Mouse (Mus musculus) olfactory bulb, adult 2 months (tissue): Measurements from ENCODE around the gene Abcb9. TPM values are rescaled to one million over a fixed set of nuclear protein-coding genes. Genes with fewer than 3 reads are reported as not detected.

ENCODE experiments used
- H3K27ac ChIP-seq: fragments of 200-500 bp; 2 replicates; pipeline ENCODE4 v1.5.1; 2012; ENCODE audit warnings: low read depth, low read length; ENCODE audit not compliant: insufficient read depth
- H3K4me1 ChIP-seq: fragments of 200-500 bp; 2 replicates; pipeline ENCODE4 v1.6.1; 2012; ENCODE audit warnings: low read length; ENCODE audit not compliant: control insufficient read depth, insufficient read depth
- H3K4me3 ChIP-seq: fragments of 200-500 bp; 2 replicates; pipeline ENCODE4 v1.5.1; 2012; ENCODE audit warnings: mild to moderate bottlenecking, low read depth, low read length, moderate library complexity; ENCODE audit not compliant: insufficient read depth
- CTCF ChIP-seq: fragments of 200-500 bp; IDR thresholded peaks from 2 replicates; pipeline ENCODE4 v1.5.1; 2012; ENCODE audit warnings: low read depth, mild to moderate bottlenecking, low read length, moderate library complexity; ENCODE audit not compliant: insufficient read depth
- POLR2A ChIP-seq: fragments of 200-500 bp; IDR thresholded peaks from 2 replicates; pipeline ENCODE4 v1.6.1; 2012; ENCODE audit warnings: mild to moderate bottlenecking, low read depth, low read length, moderate library complexity; ENCODE audit not compliant: insufficient read depth
- WGBS: fragments of 180-500 bp; shearing (Covaris S2); methylation state at CpG from one replicate; pipeline ENCODE4 v1.1.7; 2018; 5-methylcytosine and 5-hydroxymethylcytosine counted together
- polyA plus RNA-seq: library from polyadenylated mRNA; stranded (reverse); fragments of >200 nt; gene quantifications from 2 replicates; pipeline ENCODE4 v1.2.4, GENCODE M21; 2012; ENCODE audit warnings: low replicate concordance; ENCODE audit not compliant: missing spikeins, insufficient read depth, insufficient read length

Abcb9 gene
- polyA plus RNA-seq, 1 experiment: not detected

- no peak for TF ChIP-seq POLR2A
- no peak for TF ChIP-seq CTCF
- WGBS: 76% methylated on average over 11 of the region's 11 CpGs
- no peak overlapping the region for H3K4me3 ChIP-seq
- peaks cover 49% of the 10 kb centered on the region for H3K4me1 ChIP-seq
- H3K27ac ChIP-seq: no peak overlapping the region
Measured at GRCm38 (mm10) chr5:124021701-124022100, 73.9 kb downstream of the Abcb9 start.

- no peak overlapping the region for H3K27ac ChIP-seq
Measured at GRCm38 (mm10) chr5:124021148-124021547, 74.5 kb downstream of the Abcb9 start.

GRCm38 (mm10) chr5:124019348-124020216, 76.0 kb downstream of the Abcb9 start:
- no peak overlapping the region; the same call in 1 of the 2 replicates for H3K27ac ChIP-seq
- H3K4me1 ChIP-seq: peaks cover 40% of the 10 kb centered on the region
- 35% methylated on average over 12 of the region's 12 CpGs for WGBS
- TF ChIP-seq POLR2A (no peak), CTCF (no peak)
- H3K4me3 ChIP-seq: no peak overlapping the region

More at GRCm38 (mm10) chr5:124021148-124021547, 74.5 kb downstream of the Abcb9 start:
- no peak overlapping the region for H3K4me3 ChIP-seq
- TF ChIP-seq CTCF (no peak), POLR2A (no peak)
- WGBS: 81% methylated on average over 11 of the region's 11 CpGs
- peaks cover 47% of the 10 kb centered on the region for H3K4me1 ChIP-seq

- WGBS: 58% methylated on average over 9 of the region's 9 CpGs
- Histone ChIP-seq H3K4me1 (peaks cover 44% of the 10 kb centered on the region), H3K4me3 (no peak overlapping the region), H3K27ac (no peak overlapping the region)
- TF ChIP-seq POLR2A (no peak), CTCF (no peak)
Measured at GRCm38 (mm10) chr5:124018651-124019050, 76.9 kb downstream of the Abcb9 start.

GRCm38 (mm10) chr5:124017941-124018340, 77.7 kb downstream of the Abcb9 start:
- H3K27ac ChIP-seq: no peak overlapping the region
- peaks cover 49% of the 10 kb centered on the region for H3K4me1 ChIP-seq
- WGBS: 43% methylated on average over 9 of the region's 9 CpGs
- H3K4me3 ChIP-seq: no peak overlapping the region
- TF ChIP-seq CTCF (no peak), POLR2A (no peak)

- WGBS: 83% methylated on average over 7 of the region's 7 CpGs
- no peak overlapping the region for H3K4me3 ChIP-seq
- no peak for TF ChIP-seq CTCF
Measured at GRCm38 (mm10) chr5:124016291-124016821, 79.2 kb downstream of the Abcb9 start.

GRCm38 (mm10) chr5:124015727-124016126, 79.9 kb downstream of the Abcb9 start:
- Histone ChIP-seq H3K4me3 (no peak overlapping the region), H3K4me1 (peaks cover 64% of the 10 kb centered on the region), H3K27ac (no peak overlapping the region)
- 54% methylated on average over 2 of the region's 2 CpGs for WGBS
- TF ChIP-seq CTCF (no peak), POLR2A (no peak)

More at GRCm38 (mm10) chr5:124016291-124016821, 79.2 kb downstream of the Abcb9 start:
- H3K4me1 ChIP-seq: peaks cover 60% of the 10 kb centered on the region
- no peak overlapping the region for H3K27ac ChIP-seq

GRCm38 (mm10) chr5:124014791-124015251, 80.8 kb downstream of the Abcb9 start:
- no peak overlapping the region for H3K4me3 ChIP-seq
- WGBS: 51% methylated on average over 11 of the region's 11 CpGs
- H3K27ac ChIP-seq: peak overlapping the region; percentile 32
- TF ChIP-seq CTCF (no peak), POLR2A (no peak)
- peaks cover 61% of the 10 kb centered on the region for H3K4me1 ChIP-seq

GRCm38 (mm10) chr5:124014180-124014579, 81.4 kb downstream of the Abcb9 start:
- H3K27ac ChIP-seq: no peak overlapping the region; the same call in 1 of the 2 replicates
- H3K4me1 ChIP-seq: peaks cover 58% of the 10 kb centered on the region
- H3K4me3 ChIP-seq: no peak overlapping the region
- TF ChIP-seq CTCF (no peak), POLR2A (no peak)
- WGBS: 61% methylated on average over 3 of the region's 3 CpGs
